Mouse (Mus musculus): ENCODE data around the gene Adipoq. TPM values are rescaled to one million over a fixed set of nuclear protein-coding genes. Genes with fewer than 3 reads are reported as not detected.
"Not testable (repeated sequence)": the region's sequence is repeated elsewhere in the genome, so short reads cannot be mapped to it uniquely, and the experiment has no call there.

Adipoq gene
- total and polyA plus RNA-seq, 3 experiments: 138 to 708 (median 337) TPM

- no peak for DNase-seq
Observed at GRCm38 (mm10) chr16:23162116-23162515, 15.8 kb downstream of the Adipoq start.

- peak; percentile 25 for DNase-seq
Observed at GRCm38 (mm10) chr16:23164443-23164842, 18.1 kb downstream of the Adipoq start.

- DNase-seq: no peak
Observed at GRCm38 (mm10) chr16:23165441-23165840, 19.1 kb downstream of the Adipoq start.

- no peak for DNase-seq
Observed at GRCm38 (mm10) chr16:23166646-23167045, 20.3 kb downstream of the Adipoq start.

- DNase-seq: peak; percentile 64
Observed at GRCm38 (mm10) chr16:23167079-23167478, 20.7 kb downstream of the Adipoq start.

GRCm38 (mm10) chr16:23170813-23171212 is 24.5 kb downstream of the Adipoq start:
- no peak for DNase-seq

GRCm38 (mm10) chr16:23173904-23174303 is 27.6 kb downstream of the Adipoq start:
- DNase-seq: no peak

GRCm38 (mm10) chr16:23174855-23175254 is 28.5 kb downstream of the Adipoq start:
- DNase-seq: no peak

- DNase-seq: no peak
Observed at GRCm38 (mm10) chr16:23175956-23176355, 29.6 kb downstream of the Adipoq start.

GRCm38 (mm10) chr16:23177856-23178255 is 31.5 kb downstream of the Adipoq start:
- DNase-seq: no peak

- peak; percentile 23 for DNase-seq
Observed at GRCm38 (mm10) chr16:23178796-23179195, 32.5 kb downstream of the Adipoq start.

GRCm38 (mm10) chr16:23179436-23179835 is 33.1 kb downstream of the Adipoq start:
- not testable (repeated sequence) for DNase-seq

- DNase-seq: no peak
Observed at GRCm38 (mm10) chr16:23181054-23181453, 34.7 kb downstream of the Adipoq start.

GRCm38 (mm10) chr16:23181487-23181886 is 35.2 kb downstream of the Adipoq start:
- no peak for DNase-seq

GRCm38 (mm10) chr16:23181942-23182597 is 35.7 kb downstream of the Adipoq start:
- no peak for DNase-seq

GRCm38 (mm10) chr16:23185824-23186223 is 39.5 kb downstream of the Adipoq start:
- DNase-seq: no peak

- no peak for DNase-seq
Observed at GRCm38 (mm10) chr16:23186418-23186817, 40.1 kb downstream of the Adipoq start.

- DNase-seq: no peak
Observed at GRCm38 (mm10) chr16:23187983-23188382, 41.6 kb downstream of the Adipoq start.

GRCm38 (mm10) chr16:23189612-23190011 is 43.3 kb downstream of the Adipoq start:
- no peak for DNase-seq

- no peak for DNase-seq
Observed at GRCm38 (mm10) chr16:23191560-23192242, 45.4 kb downstream of the Adipoq start.

GRCm38 (mm10) chr16:23195618-23196017 is 49.3 kb downstream of the Adipoq start:
- DNase-seq: no peak

GRCm38 (mm10) chr16:23196296-23196695 is 50.0 kb downstream of the Adipoq start:
- DNase-seq: no peak

GRCm38 (mm10) chr16:23196791-23197190 is 50.5 kb downstream of the Adipoq start:
- DNase-seq: no peak

GRCm38 (mm10) chr16:23201498-23201897 is 55.2 kb downstream of the Adipoq start:
- no peak for DNase-seq

All from adrenal gland, adult 2 months (tissue).